Mouse (Mus musculus) heart, adult 18-20 months (tissue): ENCODE data around the gene Fem1a. TPM values are rescaled to one million over a fixed set of nuclear protein-coding genes. Genes with fewer than 3 reads are reported as not detected.
"Not testable (repeated sequence)": the region's sequence is repeated elsewhere in the genome, so short reads cannot be mapped to it uniquely, and the experiment has no call there.

Experiments used
- DNase-seq, 2 experiments: peaks; one replicate each; pipeline ENCODE4 v3.0.0; 2021 to 2022; ENCODE audit warnings: mixed read lengths in 1 of 2
- total RNA-seq, 2 experiments: library from RNA; stranded (reverse); gene quantifications; 2 replicates each; pipeline ENCODE4 v1.2.3; 2021

The Fem1a gene
- total RNA-seq, 2 experiments from 2014 or later, result 115 to 117 TPM

GRCm38 (mm10) chr17:56255429-56255828 lies 1.2 kb upstream of the Fem1a start:
- peak in 1 of 2 experiments; percentile 52 for DNase-seq

GRCm38 (mm10) chr17:56255863-56256238 lies 759 bp upstream of the Fem1a start:
- DNase-seq, result peak; percentile 99

DNA sequence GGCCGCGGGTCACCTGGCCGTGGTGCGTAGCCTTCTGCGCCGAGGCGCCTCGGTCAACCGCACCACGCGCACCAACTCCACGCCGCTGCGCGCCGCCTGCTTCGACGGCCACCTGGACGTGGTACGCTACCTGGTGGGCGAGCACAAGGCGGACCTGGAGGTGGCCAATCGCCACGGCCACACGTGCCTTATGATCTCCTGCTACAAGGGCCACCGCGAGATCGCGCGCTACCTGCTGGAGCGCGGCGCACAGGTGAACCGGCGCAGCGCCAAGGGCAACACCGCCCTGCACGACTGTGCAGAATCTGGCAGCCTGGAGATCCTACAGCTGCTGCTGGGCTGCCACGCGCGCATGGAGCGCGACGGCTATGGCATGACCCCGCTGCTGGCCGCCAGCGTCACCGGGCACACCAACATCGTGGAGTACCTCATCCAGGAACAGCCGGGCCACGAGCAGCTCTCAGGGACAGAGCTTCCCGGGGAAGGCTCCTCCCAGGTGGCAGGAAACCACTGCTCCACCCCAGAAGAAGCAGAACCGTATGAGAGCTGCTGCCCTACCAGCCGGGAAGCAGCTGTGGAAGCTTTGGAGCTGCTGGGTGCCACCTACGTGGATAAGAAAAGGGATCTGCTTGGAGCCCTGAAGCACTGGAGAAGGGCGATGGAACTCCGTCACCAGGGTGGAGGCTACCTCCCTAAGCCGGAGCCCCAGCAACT lies 728 bp downstream of the Fem1a start:
- peak in 1 of 2 experiments; percentile 42 for DNase-seq

GRCm38 (mm10) chr17:56258269-56258668 lies 1.7 kb downstream of the Fem1a start:
- peak in 1 of 2 experiments; percentile 33 for DNase-seq

- not testable (repeated sequence) for DNase-seq
These were observed 2.2 kb downstream of the Fem1a start for GRCm38 (mm10) chr17:56258812-56259211.

- peak in 1 of 2 experiments; percentile 22 for DNase-seq
These were observed 2.9 kb downstream of the Fem1a start for GRCm38 (mm10) chr17:56259301-56260037.

GRCm38 (mm10) chr17:56261166-56261565 lies 4.6 kb downstream of the Fem1a start:
- DNase-seq, result peak; percentile 74 to 86

DNA sequence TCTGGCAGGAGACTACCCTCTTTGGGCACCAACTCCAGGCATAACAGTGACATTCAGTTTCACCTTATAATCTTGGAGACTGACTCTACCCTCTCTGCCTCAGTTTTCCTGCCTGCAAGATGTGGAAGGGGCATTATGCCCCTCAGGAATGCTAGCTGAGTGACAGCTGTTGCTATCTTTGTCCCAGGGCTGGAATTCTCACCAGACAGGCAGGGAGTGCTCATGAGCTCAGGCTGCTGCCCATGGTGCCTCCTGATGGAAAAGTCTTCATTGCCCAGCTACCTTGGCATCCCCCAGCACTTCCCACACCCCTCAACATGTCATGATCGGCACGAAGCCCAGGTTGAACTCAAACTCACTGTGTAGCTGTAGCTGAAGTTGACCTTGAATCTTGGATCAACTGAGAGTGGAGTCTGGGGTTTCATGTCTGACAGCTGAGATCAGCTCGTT lies 6.1 kb downstream of the Fem1a start:
- DNase-seq, result peak; percentile 75 to 76

- peak; percentile 83 to 88 for DNase-seq
These were observed 7.4 kb downstream of the Fem1a start for GRCm38 (mm10) chr17:56264020-56264419.

- peak; percentile 38 to 53 for DNase-seq
These were observed 8.4 kb downstream of the Fem1a start for GRCm38 (mm10) chr17:56265011-56265410.

GRCm38 (mm10) chr17:56265869-56266268 lies 9.3 kb downstream of the Fem1a start:
- DNase-seq, result no peak

- DNase-seq, result peak in 1 of 2 experiments; percentile 24
These were observed 9.7 kb downstream of the Fem1a start for GRCm38 (mm10) chr17:56266271-56266670.

GRCm38 (mm10) chr17:56269153-56269630 lies 12.6 kb downstream of the Fem1a start:
- DNase-seq, result peak; percentile 82 to 85

- peak in 1 of 2 experiments; percentile 4 for DNase-seq
These were observed 13.1 kb downstream of the Fem1a start for GRCm38 (mm10) chr17:56269741-56270140.

GRCm38 (mm10) chr17:56271609-56272253 lies 15.1 kb downstream of the Fem1a start:
- DNase-seq, result peak; percentile 8 to 15

- peak; percentile 4 to 15 for DNase-seq
These were observed 16.0 kb downstream of the Fem1a start for GRCm38 (mm10) chr17:56272644-56273043.

- DNase-seq, result peak in 1 of 2 experiments; percentile 11
These were observed 16.9 kb downstream of the Fem1a start for GRCm38 (mm10) chr17:56273482-56273881.

- no peak for DNase-seq
These were observed 17.4 kb downstream of the Fem1a start for GRCm38 (mm10) chr17:56273986-56274385.

- peak; percentile 70 for DNase-seq
These were observed 19.4 kb downstream of the Fem1a start for GRCm38 (mm10) chr17:56275842-56276480.

- peak; percentile 93 to 98 for DNase-seq
These were observed 20.3 kb downstream of the Fem1a start, which contains the start of gene Ticam1 for GRCm38 (mm10) chr17:56276643-56277566. Gene Ticam1, minus strand, starts transcription at chr17:56276786.

DNA sequence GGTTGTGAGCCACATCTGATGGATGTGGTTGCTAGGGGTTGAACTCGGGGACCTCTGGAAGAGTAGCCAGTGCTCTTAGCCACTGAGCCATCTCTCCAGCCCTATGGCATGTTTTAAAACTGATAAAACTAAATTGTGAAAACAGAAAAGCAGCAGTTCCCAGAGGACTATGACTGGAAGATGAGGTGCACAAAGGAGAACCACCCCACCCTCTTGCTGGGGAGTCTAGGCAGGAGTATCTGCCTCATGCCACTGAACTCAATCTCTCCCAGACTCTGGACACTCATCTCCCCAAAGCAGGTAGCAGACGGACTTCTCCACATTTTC lies 20.9 kb downstream of the Fem1a start:
- DNase-seq, result peak in 1 of 2 experiments; percentile 25
